ENCODE assay signal across 8 mouse cellular contexts in genomic region chr16:8737341-8737665, GRCm38 (mm10). TPM values are rescaled to one million over a fixed set of nuclear protein-coding genes. Genes with fewer than 3 reads are reported as not detected.
DNase-seq lines count a peak whose midpoint lies in the region; ATAC-seq lines count a peak whose summit lies in the region.

No protein-coding gene starts in this region.

- under 1% methylated on average over 11 of the region's 11 CpGs for WGBS in liver, embryonic 12.5 days (ENCODE audit: insufficient replicate concordance)

- H3K4me3 ChIP-seq in erythroblast, embryonic 14.5 days (replicated peaks): peak overlapping the region; percentile 90
- peak overlapping the region; percentile 100 for H3K4me3 ChIP-seq in liver, embryonic 12.5 days

- no peak for ATAC-seq in erythroblast, adult 5-6 weeks (replicated peaks; ENCODE audit: low FRiP score, poor library complexity, severe bottlenecking)
- ATAC-seq in liver, embryonic 12.5 days: no peak

- peak overlapping the region; percentile 98 for H3K27ac ChIP-seq in liver, embryonic 12.5 days

- peaks cover 58% of the 10 kb centered on the region for H3K36me3 ChIP-seq in erythroblast, embryonic 14.5 days (ENCODE audit: control insufficient read depth)
- H3K36me3 ChIP-seq in liver, embryonic 12.5 days: peaks cover 39% of the 10 kb centered on the region

- H3K4me1 ChIP-seq in erythroblast, embryonic 14.5 days (ENCODE audit: control insufficient read depth): peaks cover 69% of the 10 kb centered on the region
- peaks cover 60% of the 10 kb centered on the region for H3K4me1 ChIP-seq in liver, embryonic 12.5 days

- no peaks in the 10 kb centered on the region for H3K27me3 ChIP-seq in erythroblast, embryonic 14.5 days (ENCODE audit: control insufficient read depth)
- no peaks in the 10 kb centered on the region for H3K27me3 ChIP-seq in liver, embryonic 12.5 days (replicated peaks)

- H3K9me3 ChIP-seq in erythroblast, embryonic 14.5 days (ENCODE audit: control insufficient read depth, low read length): no peaks in the 10 kb centered on the region
- H3K9me3 ChIP-seq in liver, embryonic 12.5 days (replicated peaks): no peaks in the 10 kb centered on the region

- H3K9ac ChIP-seq in liver, embryonic 12.5 days: peak overlapping the region; percentile 100

- DNase-seq in thymus, postnatal 4 days: peak; percentile 20
- no peak for DNase-seq in thymus, postnatal 0 days (ENCODE audit: low spot score)
- DNase-seq in right cerebral cortex, postnatal 10 days (ENCODE audit: low spot score in 2 of 2): no peak
- DNase-seq in spleen, adult 18-20 months: no peak
- no peak for DNase-seq in adrenal gland, postnatal 36 days

- peak overlapping the region; percentile 91 for H3K4me2 ChIP-seq in liver, embryonic 12.5 days

RNA-seq across cellular contexts. Expression of gene Usp7, which starts 54.8 kb away (rescaled TPM):
- polyA plus RNA-seq in erythroblast, embryonic 14.5 days (2012): 6.0 and 6.8 TPM in 2 replicates
- 545 and 592 TPM in 2 replicates for total RNA-seq in erythroblast, adult 5-6 weeks (2015; ENCODE audit: low replicate concordance)
- 1,042 and 1,164 TPM in 2 replicates for total RNA-seq in erythroblast, adult 5-6 weeks (2017; ENCODE audit: low replicate concordance)
- polyA plus RNA-seq in thymus, postnatal 0 days (2015; fragmentation: Nextera tagmentation; extraction: Ambion mirVana): 43.0 and 50.3 TPM in 2 replicates
- 32.9 and 33.5 TPM in 2 replicates for polyA plus RNA-seq in liver, embryonic 12.5 days (2016; fragmentation: Nextera tagmentation; extraction: Ambion mirVana)
- 100 to 1,000 TPM; 106 to 111 TPM for total RNA-seq in adrenal gland, postnatal 36 days (2021)

RNA-seq across cellular contexts. Expression of gene Gm5767, which starts 56.7 kb away (rescaled TPM):
- not detected in 2 replicates for polyA plus RNA-seq in erythroblast, embryonic 14.5 days (2012)
- total RNA-seq in erythroblast, adult 5-6 weeks (2015; ENCODE audit: low replicate concordance): not detected in 2 replicates
- not detected in 2 replicates for total RNA-seq in erythroblast, adult 5-6 weeks (2017; ENCODE audit: low replicate concordance)
- polyA plus RNA-seq in thymus, postnatal 0 days (2015; fragmentation: Nextera tagmentation; extraction: Ambion mirVana): not detected in 2 replicates
- not detected in 2 replicates for polyA plus RNA-seq in liver, embryonic 12.5 days (2016; fragmentation: Nextera tagmentation; extraction: Ambion mirVana)
- total RNA-seq in adrenal gland, postnatal 36 days (2021): not detected
